Mouse (Mus musculus) cerebellum, postnatal 25 days (tissue): Measurements from ENCODE around the gene Polr3f.
A peak's percentile ranks its signal among the peaks of the same experiment; 100 is the strongest.

Experiments
- DNase-seq, 2 experiments: peaks; one replicate each; pipeline ENCODE4 v3.0.0; 2021; ENCODE audit warnings: mixed read lengths in 2 of 2

Polr3f gene

GRCm38 (mm10) chr2:144526981-144527820 is at the start of gene Polr3f, which contains the start of gene Dzank1:
Polr3f (plus strand) TSS chr2:144527718.
Dzank1 (minus strand) TSS chr2:144527414.
- peak; percentile 97 to 98 for DNase-seq

DNA sequence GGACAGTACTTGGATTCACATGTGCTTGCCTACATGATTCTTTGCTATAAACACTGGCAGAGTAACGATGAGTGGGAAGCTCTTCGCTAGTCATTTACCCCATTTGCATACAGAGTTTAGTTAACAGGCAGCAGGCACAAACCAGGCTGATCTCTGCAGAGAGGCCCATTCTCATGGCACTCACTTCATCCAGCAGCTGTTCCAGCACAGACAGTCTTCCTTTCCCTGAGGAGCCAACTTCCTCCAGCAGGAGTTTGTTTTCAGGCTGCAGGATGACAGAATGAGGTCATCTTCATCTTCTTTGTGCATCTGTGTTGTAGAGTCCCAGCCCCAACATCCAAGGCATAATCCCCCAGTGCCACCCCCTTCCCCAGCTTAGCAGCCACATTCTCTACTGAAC is 48.1 kb upstream of the Polr3f start:
- no peak for DNase-seq

DNA sequence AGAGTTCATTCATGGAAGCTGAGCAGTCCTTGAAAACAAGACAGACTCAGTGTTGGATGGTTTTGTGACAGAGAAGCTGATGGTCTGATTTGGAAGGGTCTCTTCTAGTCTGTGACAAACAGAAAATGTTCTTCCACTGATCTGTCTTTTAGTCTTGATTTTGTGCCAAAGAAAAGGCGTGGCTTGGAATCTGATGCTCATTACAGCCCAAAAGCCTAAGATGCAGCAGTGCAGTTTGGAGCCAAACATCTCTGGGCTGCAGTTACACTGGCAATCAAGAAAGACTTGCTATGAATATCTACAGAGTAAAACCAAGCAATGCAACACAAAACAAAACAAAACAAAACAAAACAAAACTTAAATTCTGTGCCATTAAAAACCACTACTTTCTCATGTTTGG is 43.4 kb upstream of the Polr3f start:
- DNase-seq: no peak

- no peak for DNase-seq
These were observed 42.1 kb upstream of the Polr3f start for GRCm38 (mm10) chr2:144485439-144485838.

DNA sequence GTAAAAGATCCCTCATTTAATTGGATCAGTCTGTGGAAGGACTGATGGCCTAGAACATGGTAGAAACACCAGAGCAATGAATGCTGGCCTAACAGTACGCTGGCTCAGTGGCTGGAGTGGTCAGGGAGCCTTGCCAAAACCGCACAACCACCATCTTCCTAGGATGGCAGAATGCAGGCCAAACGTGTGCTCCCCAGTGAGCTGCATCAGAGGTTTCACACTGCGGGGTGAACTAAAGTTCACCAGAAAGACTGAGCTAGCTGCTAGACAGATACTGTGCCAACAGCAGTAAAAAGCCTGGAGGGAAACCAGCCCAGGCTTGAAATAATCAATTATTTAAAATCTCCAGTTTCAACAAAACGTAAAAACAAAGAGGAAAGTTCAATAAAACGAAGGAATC is 40.0 kb upstream of the Polr3f start:
- DNase-seq: no peak

GRCm38 (mm10) chr2:144489342-144489741 is 38.2 kb upstream of the Polr3f start:
- no peak for DNase-seq

GRCm38 (mm10) chr2:144502134-144502533 is 25.4 kb upstream of the Polr3f start:
- DNase-seq: peak in 1 of 2 experiments; percentile 45

DNA sequence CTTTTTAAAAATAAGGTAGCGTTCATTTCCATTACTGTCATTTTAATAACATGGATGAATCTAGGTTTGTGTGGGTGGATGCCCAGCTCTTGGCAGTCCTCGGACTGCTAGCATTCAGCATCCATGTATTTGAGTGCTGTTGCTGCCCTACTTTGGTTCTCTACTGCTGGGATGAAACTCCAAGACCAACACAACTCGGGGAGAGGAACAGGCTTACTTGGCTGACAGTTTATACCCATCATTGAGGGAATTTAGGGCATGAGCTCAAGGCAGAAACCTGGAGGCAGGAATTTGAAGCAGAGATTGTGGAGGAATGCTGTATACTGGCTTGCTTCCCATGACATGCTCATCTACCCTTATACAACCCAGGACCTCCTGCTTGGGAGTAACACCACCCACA is 12.9 kb upstream of the Polr3f start:
- DNase-seq: no peak

GRCm38 (mm10) chr2:144519772-144520171 is 7.7 kb upstream of the Polr3f start:
- no peak for DNase-seq

- peak in 1 of 2 experiments; percentile 27 for DNase-seq
These were observed 1.7 kb upstream of the Polr3f start for GRCm38 (mm10) chr2:144525856-144526255.

DNA sequence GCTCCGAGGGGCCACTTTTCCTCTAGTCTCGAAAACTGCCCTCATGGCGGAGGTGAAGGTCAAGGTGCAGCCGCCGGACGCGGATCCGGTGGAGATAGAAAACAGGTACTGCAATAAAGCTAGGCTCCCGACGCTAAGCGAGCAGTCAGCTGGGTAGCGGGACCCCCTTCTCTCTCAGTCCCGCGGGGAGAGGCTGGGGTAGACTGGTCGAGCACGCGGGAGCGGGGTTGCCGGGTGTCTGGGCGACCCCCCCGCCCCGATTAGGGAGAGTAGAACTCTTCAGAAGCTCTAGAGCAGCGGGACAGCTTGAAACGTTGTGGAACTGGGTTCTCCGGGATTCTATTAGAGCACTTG is 280 bp downstream of the Polr3f start:
- DNase-seq: no peak

DNA sequence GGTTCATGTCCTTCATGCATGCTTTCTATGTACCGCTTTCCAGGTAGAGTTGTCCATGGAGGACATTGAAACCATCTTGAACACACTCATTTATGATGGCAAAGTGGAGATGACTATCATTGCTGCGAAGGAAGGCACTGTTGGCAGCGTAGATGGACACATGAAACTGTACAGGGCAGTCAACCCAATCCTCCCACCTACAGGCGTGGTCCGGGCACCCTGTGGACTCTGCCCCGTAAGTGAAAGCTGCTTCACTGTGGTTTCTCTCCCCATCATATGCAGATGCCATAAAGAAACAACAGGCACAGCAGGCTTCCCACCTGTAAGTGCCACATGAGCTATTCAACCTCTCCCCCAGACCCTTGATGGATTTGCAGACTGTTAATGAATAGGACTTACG is 9.6 kb downstream of the Polr3f start:
- DNase-seq: no peak

DNA sequence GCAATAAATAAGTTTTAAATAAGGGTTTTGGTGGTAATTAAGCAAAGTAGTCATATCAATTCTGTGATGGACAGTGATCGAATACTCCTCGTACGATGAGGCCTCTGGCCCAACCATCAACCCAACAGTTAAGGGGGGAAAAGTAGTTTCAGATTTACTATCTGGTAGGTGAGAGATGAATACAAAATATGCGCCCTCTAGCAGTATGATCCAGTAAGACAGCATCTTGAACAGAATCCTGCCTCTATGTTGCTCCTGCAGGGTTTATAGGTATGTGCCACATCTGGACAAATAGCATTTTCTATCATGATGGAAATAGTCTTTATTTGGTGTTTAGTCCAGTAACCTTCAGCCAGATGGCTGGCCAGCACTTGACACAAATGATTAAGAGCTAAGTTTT is 13.7 kb downstream of the Polr3f start:
- DNase-seq: no peak

- no peak for DNase-seq
These were observed 16.2 kb downstream of the Polr3f start for GRCm38 (mm10) chr2:144543670-144544069.

DNA sequence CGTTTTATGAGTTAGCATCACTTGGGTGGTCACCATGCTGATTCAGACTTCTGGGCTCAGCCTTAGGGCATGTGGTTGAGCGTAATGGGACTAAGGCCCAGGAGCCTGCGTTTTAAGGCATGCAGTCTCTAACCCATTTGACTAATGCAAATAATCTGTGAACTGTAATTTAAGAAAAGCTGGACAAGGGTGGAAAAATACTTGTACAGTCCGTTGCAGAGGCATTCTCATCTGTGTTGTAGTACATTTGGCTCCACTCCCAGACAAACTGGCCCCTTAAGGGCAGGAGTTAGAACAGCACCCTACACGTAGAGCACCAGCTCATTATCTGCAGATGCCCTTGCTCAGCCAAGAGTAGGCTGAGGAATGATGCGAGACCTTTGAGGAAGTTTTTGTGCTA is 17.1 kb downstream of the Polr3f start:
- DNase-seq: no peak

- DNase-seq: no peak
These were observed 17.5 kb downstream of the Polr3f start for GRCm38 (mm10) chr2:144545061-144545460.

DNA sequence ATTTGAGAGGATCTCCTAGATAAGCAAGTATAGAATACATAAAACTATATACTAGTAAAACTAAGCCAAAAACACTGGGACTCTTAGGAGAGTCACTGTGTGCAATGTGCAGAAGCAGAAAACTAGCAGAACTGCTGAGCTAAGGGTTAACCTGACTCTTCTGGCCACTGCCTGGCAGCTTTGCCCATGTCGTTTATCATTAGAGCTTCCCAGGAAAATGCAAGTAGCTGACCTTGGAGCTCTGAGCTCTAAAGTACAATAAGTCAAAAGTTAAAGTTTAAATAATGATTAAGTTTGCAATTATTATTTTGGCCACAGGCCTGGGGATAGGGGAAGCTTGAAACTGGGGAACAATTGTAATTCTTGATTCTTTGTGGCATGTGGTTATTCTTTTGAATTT is 18.0 kb downstream of the Polr3f start:
- DNase-seq: no peak

GRCm38 (mm10) chr2:144547559-144547958 is 20.0 kb downstream of the Polr3f start:
- DNase-seq: no peak

DNA sequence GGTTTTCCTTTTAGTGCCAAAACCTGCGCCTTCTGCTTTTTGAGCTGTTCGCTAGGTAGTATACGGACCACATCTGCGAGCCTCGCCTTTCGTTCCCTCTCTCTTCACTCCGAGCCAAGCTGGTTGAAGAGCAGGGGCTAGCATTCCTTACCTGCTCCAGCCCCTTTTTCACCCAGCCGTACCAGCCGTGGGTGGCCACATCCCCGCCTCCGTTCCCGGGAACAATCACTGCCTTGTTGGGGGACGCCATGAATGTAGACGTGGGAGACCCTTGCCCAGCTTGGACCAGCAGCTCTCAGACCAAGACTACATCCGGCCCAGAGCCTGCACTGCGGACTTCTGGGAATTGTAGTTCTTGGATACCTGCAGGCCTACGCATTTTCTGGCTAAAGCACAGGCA is 23.0 kb downstream of the Polr3f start, which contains the start of gene Rbbp9:
Rbbp9 (minus strand) TSS at position 341 of the 400 bp plus-strand sequence.
- DNase-seq: peak; percentile 73 to 76

GRCm38 (mm10) chr2:144553905-144554304 is 26.4 kb downstream of the Polr3f start:
- no peak for DNase-seq

DNA sequence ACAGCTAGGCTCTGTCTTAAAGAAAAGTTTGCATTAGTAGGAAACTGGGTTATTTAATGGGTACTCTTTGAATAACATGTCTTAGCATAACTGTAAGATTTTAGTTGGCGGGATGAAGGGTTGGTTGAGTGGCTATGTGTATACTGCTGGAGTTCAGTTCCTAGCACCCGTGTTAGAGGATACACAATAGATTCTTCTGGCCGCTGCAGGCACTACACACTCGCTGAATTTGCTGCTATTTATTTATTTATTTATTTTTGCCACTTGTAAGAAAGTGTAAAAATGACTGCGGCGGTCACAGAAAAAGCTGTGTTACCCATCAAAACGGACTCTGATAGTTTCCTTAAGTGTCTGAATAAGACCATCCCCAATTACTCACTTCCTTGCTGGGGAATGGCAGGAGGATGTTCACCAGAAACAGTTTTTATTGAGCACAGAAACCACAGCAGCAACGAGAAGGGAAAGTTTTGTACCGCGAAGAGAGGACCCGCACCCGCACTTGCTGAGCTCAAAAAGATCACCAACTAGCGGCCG is 27.8 kb downstream of the Polr3f start:
- DNase-seq: no peak

- peak; percentile 98 for DNase-seq
These were observed 28.5 kb downstream of the Polr3f start, which contains the start of gene Sec23b for GRCm38 (mm10) chr2:144555820-144556552. Sec23b (plus strand) TSS chr2:144556229.

GRCm38 (mm10) chr2:144588723-144589122 is 61.2 kb downstream of the Polr3f start:
- no peak for DNase-seq
